8 mouse cellular contexts compared by ENCODE assay signal in genomic region chr17:63850016-63850415, GRCm38 (mm10). TPM values are rescaled to one million over a fixed set of nuclear protein-coding genes. Genes with fewer than 3 reads are reported as not detected.
DNase-seq lines count a peak whose midpoint lies in the region; ATAC-seq lines count a peak whose summit lies in the region.

No protein-coding gene starts in this region.

- no peaks in the 10 kb centered on the region for H3K36me3 ChIP-seq in erythroblast, embryonic 14.5 days (ENCODE audit: control insufficient read depth)
- H3K36me3 ChIP-seq in liver, embryonic 15.5 days (replicated peaks), result no peaks in the 10 kb centered on the region
- no peaks in the 10 kb centered on the region for H3K36me3 ChIP-seq in stomach, embryonic 15.5 days

- 23% methylated on average over 9 of the region's 9 CpGs for WGBS in liver, embryonic 15.5 days (ENCODE audit: insufficient replicate concordance)
- WGBS in stomach, embryonic 15.5 days, result 77% methylated on average over 9 of the region's 9 CpGs

- peaks cover 14% of the 10 kb centered on the region for H3K4me1 ChIP-seq in erythroblast, embryonic 14.5 days (ENCODE audit: control insufficient read depth)
- peaks cover 15% of the 10 kb centered on the region for H3K4me1 ChIP-seq in liver, embryonic 15.5 days (replicated peaks)
- H3K4me1 ChIP-seq in stomach, embryonic 15.5 days, result no peaks in the 10 kb centered on the region

- H3K9ac ChIP-seq in liver, embryonic 15.5 days, result no peak overlapping the region
- no peak overlapping the region for H3K9ac ChIP-seq in stomach, embryonic 15.5 days

- peak overlapping the region; percentile 82 for H3K4me2 ChIP-seq in liver, embryonic 15.5 days
- H3K4me2 ChIP-seq in stomach, embryonic 15.5 days, result peak overlapping the region; percentile 68; the same call in 1 of the 2 replicates

- no peak for ATAC-seq in erythroblast, adult 5-6 weeks (replicated peaks; ENCODE audit: low FRiP score, poor library complexity, severe bottlenecking)
- no peak for ATAC-seq in liver, embryonic 15.5 days (ENCODE audit: insufficient read depth)
- ATAC-seq in stomach, embryonic 15.5 days (ENCODE audit: insufficient read depth, low FRiP score, low read depth), result no peak

- H3K27ac ChIP-seq in liver, embryonic 15.5 days (replicated peaks), result no peak overlapping the region
- H3K27ac ChIP-seq in stomach, embryonic 15.5 days, result no peak overlapping the region

- H3K27me3 ChIP-seq in erythroblast, embryonic 14.5 days (ENCODE audit: control insufficient read depth), result no peaks in the 10 kb centered on the region
- 0 out of 2 replicates have a peak, but pooled peaks cover 5% of the 10 kb centered on the region for H3K27me3 ChIP-seq in liver, embryonic 15.5 days
- H3K27me3 ChIP-seq in stomach, embryonic 15.5 days (replicated peaks), result no peaks in the 10 kb centered on the region

- H3K9me3 ChIP-seq in erythroblast, embryonic 14.5 days (ENCODE audit: control insufficient read depth, low read length), result no peaks in the 10 kb centered on the region
- no peaks in the 10 kb centered on the region for H3K9me3 ChIP-seq in liver, embryonic 15.5 days (replicated peaks)
- no peaks in the 10 kb centered on the region for H3K9me3 ChIP-seq in stomach, embryonic 15.5 days

- peak; percentile 18 for DNase-seq in thymus, postnatal 25 days
- no peak for DNase-seq in thymus, postnatal 10 days (ENCODE audit: low spot score in 2 of 2)
- DNase-seq in kidney, postnatal 14 days, result no peak
- DNase-seq in cerebellum, postnatal 10 days, result no peak

- H3K4me3 ChIP-seq in erythroblast, embryonic 14.5 days (replicated peaks), result peak overlapping the region; percentile 76
- H3K4me3 ChIP-seq in liver, embryonic 15.5 days (replicated peaks), result peak overlapping the region; percentile 65; the same call in 1 of the 2 replicates
- peak overlapping the region; percentile 71; the same call in 1 of the 2 replicates for H3K4me3 ChIP-seq in stomach, embryonic 15.5 days (replicated peaks)

RNA-seq across cellular contexts. Expression of gene Fer, which starts 12.8 kb away (rescaled TPM):
- 0.09 and 0.16 TPM in 2 replicates for polyA plus RNA-seq in erythroblast, embryonic 14.5 days (2012)
- 3.3 and 6.5 TPM in 2 replicates for total RNA-seq in erythroblast, adult 5-6 weeks (2015; ENCODE audit: low replicate concordance)
- total RNA-seq in erythroblast, adult 5-6 weeks (2017; ENCODE audit: low replicate concordance), result 4.3 and 6.7 TPM in 2 replicates
- 7.8 and 8.0 TPM in 2 replicates for polyA plus RNA-seq in liver, embryonic 15.5 days (2015; fragmentation: Nextera tagmentation; extraction: Ambion mirVana)
- polyA plus RNA-seq in stomach, embryonic 15.5 days (2015; fragmentation: Nextera tagmentation; extraction: Ambion mirVana), result 27.1 and 27.3 TPM in 2 replicates

RNA-seq across cellular contexts. Expression of gene A930002H24Rik, which starts 13.6 kb away (rescaled TPM):
- polyA plus RNA-seq in erythroblast, embryonic 14.5 days (2012), result 0.11 TPM in 1 of 2 replicates, not detected in the other
- not detected in 2 replicates for total RNA-seq in erythroblast, adult 5-6 weeks (2015; ENCODE audit: low replicate concordance)
- total RNA-seq in erythroblast, adult 5-6 weeks (2017; ENCODE audit: low replicate concordance), result not detected in 2 replicates
- polyA plus RNA-seq in liver, embryonic 15.5 days (2015; fragmentation: Nextera tagmentation; extraction: Ambion mirVana), result 0.39 and 0.89 TPM in 2 replicates
- 2.2 and 3.3 TPM in 2 replicates for polyA plus RNA-seq in stomach, embryonic 15.5 days (2015; fragmentation: Nextera tagmentation; extraction: Ambion mirVana)
